Mouse (Mus musculus): Measurements from ENCODE around the gene Smyd3.

The Smyd3 gene

GRCm38 (mm10) chr1:179116729-179117663 lies 400.8 kb downstream of the Smyd3 start:
- DNase-seq (ENCODE audit: low read depth, low spot score): no peak

DNA sequence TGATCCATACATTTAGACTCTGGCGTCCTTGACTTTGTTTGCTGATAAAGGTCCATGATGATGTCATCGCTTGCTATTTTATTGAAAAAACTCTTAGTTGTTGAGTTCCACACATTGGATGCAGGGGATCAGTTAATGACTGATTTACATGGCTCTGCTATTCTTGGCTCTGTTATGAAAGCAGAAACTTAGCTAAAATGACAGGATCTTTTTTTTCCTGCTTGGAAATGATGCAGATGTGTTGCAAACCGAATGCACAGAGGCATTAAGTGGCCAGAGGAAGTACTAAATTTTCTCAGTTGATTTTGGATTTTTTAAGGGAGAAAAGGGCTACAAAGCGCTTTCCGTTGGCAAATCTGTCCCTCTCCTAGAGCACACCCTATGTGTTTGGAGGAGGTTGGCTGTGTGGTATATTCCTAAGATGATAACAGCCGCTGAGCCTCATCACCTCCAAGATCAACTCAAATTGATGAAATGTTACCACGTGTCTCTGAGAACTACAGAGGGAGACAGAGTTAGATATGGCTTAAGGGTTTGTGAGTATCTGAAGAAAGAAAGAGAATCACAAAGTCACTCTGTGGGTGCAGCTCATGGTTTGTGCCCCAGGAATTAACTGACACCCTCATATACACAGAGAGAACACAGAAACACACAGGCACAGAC lies 402.9 kb downstream of the Smyd3 start:
- DNase-seq (ENCODE audit: low read depth, low spot score): no peak

DNA sequence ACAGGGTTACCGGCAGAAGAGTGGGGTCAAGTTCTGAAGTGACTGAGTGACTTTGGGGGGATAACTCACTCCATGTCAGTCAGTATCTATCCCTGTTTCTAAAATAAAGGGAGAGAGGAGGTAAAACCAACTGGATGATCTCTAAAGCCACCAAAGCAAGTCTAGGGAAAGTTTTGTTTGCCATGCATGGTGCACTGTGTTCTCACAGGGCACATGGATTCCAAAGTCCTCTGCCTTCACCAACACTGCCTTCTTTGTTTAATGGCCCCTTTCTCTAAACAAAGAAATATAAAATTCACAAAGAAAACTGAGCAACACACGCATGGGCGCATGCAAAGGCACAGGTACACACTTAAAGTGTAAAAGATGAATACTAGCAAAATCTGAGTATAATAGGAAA lies 403.5 kb downstream of the Smyd3 start:
- no peak for DNase-seq (ENCODE audit: low read depth, low spot score)

DNA sequence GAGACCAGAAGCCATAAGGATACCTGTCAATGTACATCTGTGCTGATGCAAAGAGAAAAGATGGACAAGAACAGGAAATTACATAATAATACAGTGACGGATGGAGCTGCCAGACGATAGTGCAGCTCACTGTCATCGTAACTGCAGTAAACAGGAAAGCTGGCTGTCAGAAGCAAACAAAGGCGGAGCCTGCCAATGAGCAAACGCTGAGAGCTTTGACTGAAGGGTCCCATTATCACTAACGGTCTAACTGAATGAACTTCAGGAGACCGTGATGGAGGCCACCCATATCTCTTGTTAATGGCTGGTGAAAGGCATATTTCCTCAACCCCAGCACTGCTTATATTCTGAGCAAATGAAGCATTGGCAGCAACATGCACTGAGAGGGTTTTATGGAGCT lies 409.1 kb downstream of the Smyd3 start:
- DNase-seq (ENCODE audit: low read depth, low spot score): no peak

- no peak for DNase-seq (ENCODE audit: low read depth, low spot score)
Measured at GRCm38 (mm10) chr1:179107761-179108694, 409.8 kb downstream of the Smyd3 start.

DNA sequence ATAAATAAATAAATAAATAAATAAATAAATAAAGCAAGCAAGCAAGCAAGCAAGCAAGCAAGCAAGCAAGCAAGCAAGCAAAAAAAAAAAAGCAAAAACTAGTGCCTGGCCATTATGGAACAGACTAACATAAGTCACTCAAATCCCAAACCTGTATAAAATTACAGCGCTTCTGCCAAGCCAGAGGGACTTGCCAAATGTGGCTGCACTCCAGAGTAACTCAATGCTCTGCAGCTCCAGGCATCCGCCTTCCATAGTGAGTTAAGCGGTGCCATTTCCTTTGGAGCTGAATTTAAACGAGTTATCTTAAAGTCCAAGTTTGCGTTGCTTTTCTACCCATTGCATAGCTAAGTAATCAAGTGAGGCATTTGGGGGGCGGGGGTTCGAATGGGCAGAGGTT lies 410.6 kb downstream of the Smyd3 start:
- peak; percentile 47 for DNase-seq (ENCODE audit: low read depth, low spot score)

GRCm38 (mm10) chr1:179106702-179107145 lies 411.1 kb downstream of the Smyd3 start:
- no peak for DNase-seq (ENCODE audit: low read depth, low spot score)

DNA sequence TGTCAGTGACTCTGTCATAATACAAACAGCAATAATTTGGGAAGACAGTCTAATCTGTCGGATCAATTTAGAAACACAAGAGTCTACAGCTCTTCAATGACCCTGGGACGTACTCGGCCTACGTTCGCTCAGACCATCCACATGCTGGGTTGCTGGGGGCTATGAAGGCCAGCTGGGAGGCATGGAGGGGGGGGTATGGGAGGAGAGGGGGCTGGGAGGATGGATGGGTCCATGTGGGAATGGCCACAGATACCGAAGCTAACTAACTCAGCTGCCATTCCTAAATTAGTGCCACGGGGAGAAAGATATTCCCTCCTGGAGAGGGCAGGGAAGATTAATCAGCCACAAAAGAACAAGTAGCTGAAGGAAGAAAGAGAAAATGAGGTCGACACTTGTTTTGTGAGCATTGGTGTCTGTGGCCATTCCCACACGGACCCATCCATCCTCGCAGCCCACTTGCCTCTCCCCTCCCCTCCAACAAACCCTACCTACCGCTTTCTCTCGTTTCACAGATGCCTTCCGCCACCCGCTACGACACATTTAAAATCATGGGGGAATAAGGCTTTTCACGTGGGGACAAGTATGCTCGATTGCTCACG lies 411.6 kb downstream of the Smyd3 start:
- DNase-seq (ENCODE audit: low read depth, low spot score): no peak

DNA sequence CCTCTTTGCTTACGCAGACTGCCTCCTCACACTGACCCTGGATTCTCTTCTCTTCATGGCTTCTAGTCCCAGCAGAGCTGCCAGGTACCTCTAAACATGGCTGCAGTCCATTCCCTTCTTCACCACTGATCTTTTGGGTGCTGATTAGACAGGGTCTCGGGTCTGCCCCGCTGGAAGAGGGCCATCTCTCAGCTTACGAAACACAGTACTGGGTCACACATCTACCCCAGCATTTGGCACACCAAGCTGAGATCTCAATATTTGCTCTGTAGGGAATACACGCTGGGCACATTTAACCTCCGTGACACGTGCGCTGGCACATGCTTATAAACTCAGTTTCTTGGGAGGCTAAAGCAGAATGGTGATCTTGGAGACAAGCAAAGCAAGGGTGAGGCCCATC lies 413.4 kb downstream of the Smyd3 start:
- DNase-seq (ENCODE audit: low read depth, low spot score): no peak

GRCm38 (mm10) chr1:179096993-179097392 lies 420.8 kb downstream of the Smyd3 start:
- DNase-seq (ENCODE audit: low read depth, low spot score): peak; percentile 12

DNA sequence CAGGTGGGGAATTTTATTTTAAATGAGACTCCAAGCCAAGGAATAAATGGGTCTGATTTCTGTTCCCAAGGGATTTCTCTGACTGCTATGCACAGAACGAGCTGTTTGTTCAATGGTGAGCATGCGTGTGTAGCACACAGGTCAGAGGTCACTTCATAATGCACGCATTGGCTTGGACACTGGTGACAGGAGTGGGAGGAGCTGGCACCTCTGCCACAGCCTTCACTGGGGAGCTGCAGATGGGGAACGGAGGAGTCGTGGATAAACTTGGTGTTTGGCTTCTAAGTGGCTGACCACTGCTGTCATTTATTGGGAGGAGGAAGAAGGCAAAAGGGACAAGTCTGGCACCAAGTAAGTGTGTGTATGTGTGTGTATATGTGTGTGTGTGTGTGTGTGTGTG lies 421.5 kb downstream of the Smyd3 start:
- no peak for DNase-seq (ENCODE audit: low read depth, low spot score)

- no peak for DNase-seq (ENCODE audit: low read depth, low spot score)
Measured at GRCm38 (mm10) chr1:179089174-179089573, 428.7 kb downstream of the Smyd3 start.

DNA sequence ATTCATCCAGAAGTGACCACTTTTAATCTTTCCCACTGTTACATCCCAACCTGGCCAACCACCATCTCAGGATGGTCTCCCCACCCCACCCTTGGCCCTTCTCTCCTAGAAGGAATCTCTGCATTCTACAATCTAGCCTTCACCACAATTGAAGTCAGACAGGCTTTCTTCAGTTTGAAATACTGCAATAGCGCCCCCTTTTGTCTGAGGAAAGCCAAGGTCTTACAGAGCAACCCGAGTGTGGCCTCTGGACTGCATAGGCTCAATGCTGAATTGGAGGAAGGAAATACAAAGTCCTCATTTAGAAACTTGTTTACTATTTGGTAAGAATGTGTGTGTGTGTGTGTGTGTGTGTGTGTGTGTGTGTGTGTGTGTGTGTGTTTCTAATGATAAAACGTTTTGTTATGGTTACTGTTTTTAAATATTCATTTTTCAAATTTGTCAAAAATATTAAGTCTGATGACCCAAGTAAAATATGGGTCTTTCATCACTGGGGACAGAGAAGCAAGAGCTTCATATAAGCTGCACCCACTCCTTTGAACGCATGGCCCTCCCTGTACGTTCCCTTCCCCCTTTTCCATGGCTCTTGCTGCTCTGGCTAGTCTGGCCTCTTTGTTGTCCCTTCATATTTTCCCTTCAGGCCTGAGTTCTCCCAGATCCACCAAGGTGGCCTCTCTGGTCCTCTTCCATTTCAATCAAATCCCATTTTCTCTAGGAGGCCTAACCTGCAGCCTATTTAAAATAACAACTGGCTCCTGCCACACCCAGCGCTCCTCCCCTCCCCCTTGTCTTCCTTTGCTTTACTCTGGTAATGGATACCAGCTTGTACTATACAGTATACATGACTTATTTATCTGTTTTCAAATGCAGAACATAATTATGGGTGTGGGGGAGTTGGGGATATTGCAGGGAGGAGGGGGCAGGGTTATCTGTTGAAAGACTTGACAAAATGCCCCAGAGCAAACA lies 430.5 kb downstream of the Smyd3 start:
- peak; percentile 68 for DNase-seq (ENCODE audit: low read depth, low spot score)

GRCm38 (mm10) chr1:179086208-179086607 lies 431.6 kb downstream of the Smyd3 start:
- no peak for DNase-seq (ENCODE audit: low read depth, low spot score)

- no peak for DNase-seq (ENCODE audit: low read depth, low spot score)
Measured at GRCm38 (mm10) chr1:179083098-179083497, 434.7 kb downstream of the Smyd3 start.

GRCm38 (mm10) chr1:179073846-179074245 lies 444.0 kb downstream of the Smyd3 start:
- no peak for DNase-seq (ENCODE audit: low read depth, low spot score)

GRCm38 (mm10) chr1:179072935-179073654 lies 444.7 kb downstream of the Smyd3 start:
- no peak for DNase-seq (ENCODE audit: low read depth, low spot score)

GRCm38 (mm10) chr1:179072406-179072805 lies 445.4 kb downstream of the Smyd3 start:
- peak; percentile 35 for DNase-seq (ENCODE audit: low read depth, low spot score)

- DNase-seq (ENCODE audit: low read depth, low spot score): no peak
Measured at GRCm38 (mm10) chr1:179068990-179069389, 448.9 kb downstream of the Smyd3 start.

- DNase-seq (ENCODE audit: low read depth, low spot score): no peak
Measured at GRCm38 (mm10) chr1:179065294-179065601, 452.6 kb downstream of the Smyd3 start.

All from 3T3-L1 (cell line).